In the genomic region with DNA sequence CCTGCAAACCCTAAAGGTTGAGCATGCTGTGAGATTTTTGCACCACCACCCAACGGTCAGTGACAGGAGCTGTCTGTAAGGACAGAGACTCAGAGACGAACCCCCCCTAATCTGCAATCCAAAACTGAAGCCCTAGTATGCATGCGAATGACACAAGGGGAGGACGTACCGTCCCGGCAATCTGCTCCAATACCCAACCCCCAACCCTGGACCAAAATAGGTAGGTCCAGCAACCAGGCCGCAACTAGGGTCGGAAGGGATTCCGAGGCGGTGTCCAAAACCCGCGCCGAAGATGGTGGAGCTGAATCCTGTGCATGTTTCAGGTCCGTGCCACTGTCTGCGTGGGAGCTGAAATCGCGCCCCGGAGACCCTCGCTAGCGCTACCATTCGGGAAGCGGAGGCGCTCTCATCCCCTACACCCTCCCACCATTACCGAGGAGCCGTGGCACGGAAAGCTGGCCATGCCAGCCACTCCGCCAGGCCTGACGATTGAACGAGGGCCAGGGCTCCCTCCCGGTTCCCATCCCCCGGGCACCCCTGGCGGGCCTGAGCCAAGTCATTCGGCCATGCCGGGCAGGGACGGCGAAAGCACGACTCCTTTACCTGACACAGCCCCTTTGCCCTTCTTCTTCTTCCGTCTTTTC, we compare ENCODE assay signal across 7 mouse cellular contexts. TPM values are rescaled to one million over a fixed set of nuclear protein-coding genes. Genes with fewer than 3 reads are reported as not detected.
DNase-seq lines count a peak whose midpoint lies in the region; ATAC-seq and TF ChIP-seq lines count a peak whose summit lies in the region.

No protein-coding gene starts in this region.

- DNase-seq in 416B (ENCODE audit: low read depth), result peak; percentile 51
- DNase-seq in gastrocnemius, postnatal 14 days, result peak; percentile 52
- peak; percentile 59 for DNase-seq in liver, postnatal 0 days
- DNase-seq in right cerebral cortex, postnatal 36 days (ENCODE audit: low spot score in 2 of 2), result peak; percentile 10 to 32

- H3K4me1 ChIP-seq in kidney, embryonic 15.5 days, result peaks cover 14% of the 10 kb centered on the region
- peaks cover 24% of the 10 kb centered on the region for H3K4me1 ChIP-seq in liver, postnatal 0 days (ENCODE audit: insufficient read depth)

- intact Hi-C loops in gastrocnemius, postnatal 14 days (cut with DNase I; ENCODE audit: low total_unique reads), result no loop called here

- H3K4me3 ChIP-seq in kidney, embryonic 15.5 days (replicated peaks), result peak overlapping the region; percentile 93
- peak overlapping the region; percentile 89 for H3K4me3 ChIP-seq in liver, postnatal 0 days (ENCODE audit: low read depth, low read length)

- no peak for TF ChIP-seq EP300 in liver, postnatal 0 days (IDR thresholded peaks at IDR 0.05; ENCODE audit: low read depth)

- peak; percentile 36 for ATAC-seq in CD4-positive, CD25-positive, alpha-beta regulatory T cell, adult 4 months
- ATAC-seq in common myeloid progenitor, adult 5-6 weeks (replicated peaks; ENCODE audit: low read depth, poor library complexity, severe bottlenecking), result peak; percentile 24
- peak; percentile 73 for ATAC-seq in kidney, embryonic 15.5 days (replicated peaks; ENCODE audit: low FRiP score)
- ATAC-seq in liver, postnatal 0 days, result peak; percentile 24

- H3K9me3 ChIP-seq in kidney, embryonic 15.5 days (replicated peaks), result no peaks in the 10 kb centered on the region
- H3K9me3 ChIP-seq in liver, postnatal 0 days (ENCODE audit: low read length), result no peaks in the 10 kb centered on the region

- no peaks in the 10 kb centered on the region for H3K27me3 ChIP-seq in kidney, embryonic 15.5 days
- H3K27me3 ChIP-seq in liver, postnatal 0 days (ENCODE audit: insufficient read depth, low read length), result no peaks in the 10 kb centered on the region

- peak overlapping the region; percentile 76 for H3K4me2 ChIP-seq in kidney, embryonic 15.5 days
- peak overlapping the region; percentile 92 for H3K4me2 ChIP-seq in liver, postnatal 0 days (ENCODE audit: low read depth, low read length)

- H3K27ac ChIP-seq in kidney, embryonic 15.5 days, result peak overlapping the region; percentile 89
- peak overlapping the region; percentile 91 for H3K27ac ChIP-seq in liver, postnatal 0 days (ENCODE audit: low read depth)

- under 1% methylated on average over 38 of the region's 38 CpGs for WGBS in kidney, embryonic 15.5 days
- under 1% methylated on average over 38 of the region's 38 CpGs for WGBS in liver, postnatal 0 days (ENCODE audit: insufficient replicate concordance)

- H3K9ac ChIP-seq in kidney, embryonic 15.5 days, result peak overlapping the region; percentile 91
- H3K9ac ChIP-seq in liver, postnatal 0 days (replicated peaks), result peak overlapping the region; percentile 94

- peaks cover 32% of the 10 kb centered on the region for H3K36me3 ChIP-seq in kidney, embryonic 15.5 days
- H3K36me3 ChIP-seq in liver, postnatal 0 days (replicated peaks; ENCODE audit: insufficient read depth, low read length), result peaks cover 29% of the 10 kb centered on the region

- no peak for TF ChIP-seq CTCF in liver, postnatal 0 days (IDR thresholded peaks at IDR 0.05; ENCODE audit: low read depth)

RNA-seq across cellular contexts. Expression of a gene that starts 7.8 kb away (rescaled TPM):
- 100 to 1,000 TPM; 169 to 171 TPM for polyA plus RNA-seq in CD4-positive, CD25-positive, alpha-beta regulatory T cell, adult 4 months (2017; shearing (Covaris generic))
- 394 and 436 TPM in 2 replicates for total RNA-seq in common myeloid progenitor, adult 5-6 weeks (2017)
- 100 to 1,000 TPM; 159 to 171 TPM for total RNA-seq in gastrocnemius, postnatal 14 days (2021)
- polyA plus RNA-seq in kidney, embryonic 15.5 days (2015; fragmentation: Nextera tagmentation; extraction: Ambion mirVana), result 206 and 215 TPM in 2 replicates
- polyA plus RNA-seq in liver, postnatal 0 days (2015; fragmentation: Nextera tagmentation; extraction: Ambion mirVana), result 140 and 150 TPM in 2 replicates

RNA-seq across cellular contexts. Expression of a gene that starts 57.7 kb away (rescaled TPM):
- not detected for polyA plus RNA-seq in CD4-positive, CD25-positive, alpha-beta regulatory T cell, adult 4 months (2017; shearing (Covaris generic))
- total RNA-seq in common myeloid progenitor, adult 5-6 weeks (2017), result 0.87 and 1.3 TPM in 2 replicates
- under 1 TPM; 0.31 to 0.45 TPM for total RNA-seq in gastrocnemius, postnatal 14 days (2021)
- 0.73 and 1.1 TPM in 2 replicates for polyA plus RNA-seq in kidney, embryonic 15.5 days (2015; fragmentation: Nextera tagmentation; extraction: Ambion mirVana)
- 0.22 and 0.23 TPM in 2 replicates for polyA plus RNA-seq in liver, postnatal 0 days (2015; fragmentation: Nextera tagmentation; extraction: Ambion mirVana)

Comparison
In these comparisons a context has a peak if more than half of its experiments do, and no peak if none do; other contexts are left out.
1. Peak in every context shown above with its lines: DNase-seq, ATAC-seq, H3K4me3 ChIP-seq and H3K27ac ChIP-seq.